Mouse (Mus musculus) ES-Bruce4 (cell line): Measurements from ENCODE around the gene Lca5l.

Experiments
- CTCF ChIP-seq: IDR thresholded peaks from one replicate; pipeline ENCODE4 v1.8.1; 2011; ENCODE audit warnings: low read depth, low read length
- POLR2A ChIP-seq: IDR thresholded peaks from one replicate; pipeline ENCODE4 v1.8.1; 2011; ENCODE audit warnings: low read length; ENCODE audit not compliant: insufficient read depth

GRCm38 (mm10) chr16:96221959-96222358, 29.9 kb upstream of the Lca5l start:
- TF ChIP-seq CTCF = no peak
- TF ChIP-seq POLR2A = no peak
